Mouse (Mus musculus): ENCODE results near the gene Olfr781. TPM values are rescaled to one million over a fixed set of nuclear protein-coding genes. Genes with fewer than 3 reads are reported as not detected.
"Not testable (repeated sequence)": the region's sequence is repeated elsewhere in the genome, so short reads cannot be mapped to it uniquely, and the experiment has no call there.

The Olfr781 gene
- not detected for total RNA-seq (2021)
- long read RNA-seq, experiment 1 = 0 reads
- long read RNA-seq, experiment 2 = 0 reads

DNA sequence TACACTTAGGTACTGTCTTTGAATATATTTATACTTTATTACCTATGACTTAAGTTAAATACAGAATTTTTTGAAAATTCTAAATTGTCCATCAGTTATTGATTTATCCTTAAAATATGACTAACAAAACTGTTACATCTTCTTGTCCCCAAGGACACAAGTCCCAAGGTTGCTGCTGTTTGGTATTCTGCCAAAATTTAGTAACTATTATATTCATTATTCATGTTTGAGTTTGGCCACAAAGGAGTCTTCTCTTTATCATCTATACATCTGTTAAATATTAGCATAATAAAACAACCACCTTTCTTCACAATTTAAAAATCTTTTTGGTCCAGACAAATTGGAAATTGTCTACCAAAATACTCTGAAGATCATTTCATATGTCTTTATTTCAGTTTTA lies at the start of gene Olfr781:
Gene Olfr781, plus strand, starts transcription at position 301 of the 400 bp plus-strand sequence.
- intact Hi-C loops (cut with DNase I) = no loop called here
- no peak for DNase-seq
- Histone ChIP-seq H3K27ac (no peak within 1 kb of the TSS), H3K4me3 (no peak within 1 kb of the TSS)
- no peak for TF ChIP-seq CTCF (IDR thresholded peaks at IDR 0.05)

DNA sequence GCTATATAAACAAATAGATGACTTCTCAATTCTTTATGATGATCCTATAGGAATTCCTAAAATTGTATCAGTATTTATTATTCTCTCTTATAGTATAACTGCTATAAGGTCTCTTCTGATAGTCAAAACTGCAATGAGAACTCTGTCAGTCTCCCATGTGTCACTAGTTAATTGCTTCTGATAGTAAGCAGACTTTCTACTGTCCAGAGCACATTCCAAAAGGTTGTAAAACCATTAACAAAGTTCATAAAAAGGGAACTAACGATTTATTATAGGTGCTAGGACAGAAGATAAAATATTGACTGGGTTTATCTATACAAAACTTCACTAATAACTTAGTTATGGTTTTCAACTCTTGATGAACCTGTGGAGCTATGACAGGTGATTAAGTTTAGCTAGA lies 15.7 kb upstream of the Olfr781 start:
- intact Hi-C loops (cut with DNase I); H3K4me3 ChIP-seq; H3K27ac ChIP-seq; DNase-seq: not testable (repeated sequence)

DNA sequence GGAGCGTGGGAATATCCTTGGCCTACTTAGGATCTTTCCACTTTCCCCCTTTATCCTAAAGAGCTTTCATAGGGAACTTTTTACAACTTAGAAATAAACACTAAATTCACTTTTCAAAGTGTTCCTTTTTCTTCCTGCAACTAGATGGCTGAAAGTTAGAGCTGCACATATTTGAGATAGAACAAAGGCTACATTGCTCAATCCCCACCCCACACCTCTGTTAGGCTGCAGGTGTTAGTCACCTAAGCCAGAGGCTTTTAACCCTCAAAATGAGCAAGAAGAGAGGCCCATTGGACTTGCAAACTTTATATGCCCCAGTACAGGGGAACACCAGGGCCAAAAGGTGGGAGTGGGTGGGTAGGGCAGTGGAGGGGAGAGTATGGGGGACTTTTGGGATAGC lies 15.1 kb upstream of the Olfr781 start:
- H3K27ac ChIP-seq; DNase-seq; intact Hi-C loops (cut with DNase I); H3K4me3 ChIP-seq: not testable (repeated sequence)

DNA sequence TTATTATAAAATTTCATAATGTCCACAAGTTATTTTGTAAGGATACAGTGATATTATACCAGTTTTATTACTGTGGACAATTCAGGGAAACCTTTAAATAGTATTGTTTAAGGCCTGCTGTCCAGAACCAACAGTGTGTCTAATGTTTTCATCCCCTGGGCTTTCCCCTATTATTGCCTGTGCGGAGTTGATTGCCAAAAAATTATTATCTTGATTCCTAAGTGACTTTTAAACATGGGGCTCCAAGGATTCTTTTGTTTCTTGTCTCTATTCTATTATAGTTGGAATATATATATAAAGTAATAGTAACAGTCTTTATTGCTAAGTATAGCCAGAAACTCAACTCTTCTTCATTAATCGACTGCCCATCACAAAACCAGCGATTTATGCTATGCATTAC lies 10.8 kb upstream of the Olfr781 start, which contains the start of gene Olfr780:
Gene Olfr780, plus strand, starts transcription at position 301 of the 400 bp plus-strand sequence.
- H3K4me3 ChIP-seq = no peak within 1 kb of the TSS
- no peak within 1 kb of the TSS for H3K27ac ChIP-seq
- no peak for DNase-seq
- intact Hi-C loops (cut with DNase I) = no loop called here
- TF ChIP-seq CTCF (IDR thresholded peaks at IDR 0.05) = no peak

DNA sequence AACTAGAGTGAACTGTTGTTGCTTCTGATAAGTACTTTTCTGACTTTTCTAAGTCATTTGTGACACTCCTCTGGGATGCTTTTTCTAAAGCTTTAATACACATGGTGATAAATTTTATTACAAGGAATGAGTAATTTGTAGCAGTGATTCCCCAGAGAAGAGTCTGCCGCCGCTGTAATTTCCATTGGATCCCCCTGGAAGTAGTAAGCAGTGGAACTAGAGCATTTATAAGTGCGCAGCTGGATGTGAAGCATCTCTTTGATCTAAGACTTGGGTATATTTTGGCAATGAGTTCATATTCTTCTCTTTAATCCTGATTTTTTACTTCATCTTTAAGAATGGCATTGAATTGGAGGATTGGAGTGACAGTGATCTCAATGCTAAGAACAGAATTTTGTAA lies 19.9 kb downstream of the Olfr781 start, which contains the start of gene Olfr782:
Gene Olfr782, plus strand, starts transcription at position 301 of the 400 bp plus-strand sequence.
- no peak for DNase-seq
- no peak within 1 kb of the TSS for H3K27ac ChIP-seq
- no peak within 1 kb of the TSS for H3K4me3 ChIP-seq
- TF ChIP-seq CTCF (IDR thresholded peaks at IDR 0.05) = no peak
- intact Hi-C loops (cut with DNase I) = no loop called here

DNA sequence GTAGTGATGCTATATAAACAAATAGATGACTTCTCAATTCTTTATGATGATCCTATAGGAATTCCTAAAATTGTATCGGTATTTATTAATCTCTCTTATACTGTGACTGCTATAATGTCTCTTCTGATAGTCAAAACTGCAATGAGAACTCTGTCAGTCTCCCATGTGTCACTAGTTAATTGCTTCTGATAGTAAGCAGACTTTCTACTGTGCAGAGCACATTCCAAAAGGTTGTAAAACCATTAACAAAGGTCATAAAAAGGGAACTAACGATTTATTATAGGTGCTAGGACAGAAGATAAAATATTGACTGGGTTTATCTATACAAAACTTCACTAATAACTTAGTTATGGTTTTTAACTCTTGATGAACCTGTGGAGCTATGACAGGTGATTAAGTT lies 23.8 kb downstream of the Olfr781 start:
- H3K4me3 ChIP-seq; intact Hi-C loops (cut with DNase I): not testable (repeated sequence)

DNA sequence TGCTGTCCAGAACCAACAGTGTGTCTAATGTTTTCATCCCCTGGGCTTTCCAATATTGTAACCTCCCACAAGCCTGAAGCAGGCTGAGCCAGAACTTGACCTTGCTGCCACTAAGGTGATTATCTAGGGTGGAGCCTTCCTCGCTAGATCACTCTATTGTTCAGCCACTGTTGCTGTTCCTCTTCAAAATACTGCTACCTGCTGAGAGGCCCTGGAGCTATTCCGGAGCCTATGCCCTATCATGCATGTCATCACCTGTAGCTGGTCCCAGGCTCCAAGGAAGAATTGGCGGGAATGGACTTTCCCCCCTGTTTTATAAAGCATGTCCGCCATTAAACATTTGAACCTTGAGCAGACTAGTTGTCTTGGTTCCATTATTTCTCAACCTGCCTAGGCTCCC lies 27.8 kb downstream of the Olfr781 start:
- intact Hi-C loops (cut with DNase I); DNase-seq; H3K4me3 ChIP-seq; H3K27ac ChIP-seq: not testable (repeated sequence)

More for the DNA sequence above, 23.8 kb downstream of the Olfr781 start:
- DNase-seq, H3K27ac ChIP-seq: not testable (repeated sequence)

DNA sequence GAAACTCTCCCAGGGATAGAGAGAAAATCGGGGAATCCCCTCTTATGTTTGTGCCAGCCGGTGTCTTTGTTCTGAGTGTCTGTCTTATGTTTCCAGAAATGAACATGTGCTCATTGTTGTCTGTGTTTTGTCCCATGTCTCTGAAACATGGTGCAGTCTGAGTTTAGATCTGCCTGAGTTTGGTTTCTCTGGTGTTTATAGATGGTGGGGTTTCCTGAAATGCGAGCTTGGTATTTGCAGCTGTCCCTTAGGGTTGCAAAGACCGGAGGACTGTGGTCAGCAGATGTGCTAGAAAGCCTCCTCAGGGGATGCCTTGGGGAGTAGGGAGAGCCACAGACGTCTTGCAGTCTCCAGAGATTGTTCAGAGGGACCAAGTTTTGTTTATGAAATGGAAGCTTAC lies 28.7 kb downstream of the Olfr781 start:
- TF ChIP-seq CTCF (IDR thresholded peaks at IDR 0.05) = no peak
- intact Hi-C loops (cut with DNase I) = no loop called here
- no peak overlapping the region for H3K4me3 ChIP-seq
- H3K27ac ChIP-seq = no peak overlapping the region
- DNase-seq = no peak

DNA sequence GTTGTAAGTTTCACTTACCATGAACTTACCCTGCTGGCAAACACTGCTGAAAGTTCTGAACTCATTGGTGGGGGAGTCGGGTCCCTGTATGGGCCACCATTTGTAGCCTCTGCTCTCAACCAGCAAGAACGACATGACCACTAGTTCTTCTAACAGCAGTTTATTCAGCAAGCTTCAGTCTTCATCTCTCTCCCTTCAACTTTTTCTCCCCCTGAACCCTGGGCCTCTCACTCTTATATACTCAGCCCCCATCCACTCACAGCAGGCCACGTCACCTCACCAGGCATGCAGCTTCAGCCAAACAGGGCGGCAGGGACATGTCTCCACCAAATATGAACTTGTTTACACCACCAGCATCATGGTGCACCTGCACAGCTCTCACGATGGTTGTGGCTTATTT lies 45.4 kb downstream of the Olfr781 start:
- H3K4me3 ChIP-seq; intact Hi-C loops (cut with DNase I); DNase-seq; H3K27ac ChIP-seq: not testable (repeated sequence)

Other genes starting within 250 kb of the Olfr781 start
- not detected for gene Olfr767, start 245.9 kb upstream of the Olfr781 start, total RNA-seq (2021)
- gene Olfr768, start 229.5 kb upstream of the Olfr781 start, total RNA-seq (2021) = not detected
- not detected for gene Olfr769, start 211.0 kb upstream of the Olfr781 start, total RNA-seq (2021)
- gene Olfr770, start 189.9 kb upstream of the Olfr781 start, total RNA-seq (2021) = not detected
- not detected for gene Olfr771, start 164.1 kb upstream of the Olfr781 start, total RNA-seq (2021)
- not detected for gene Olfr772, start 150.9 kb upstream of the Olfr781 start, total RNA-seq (2021)
- not detected for gene Olfr773, start 141.4 kb upstream of the Olfr781 start, total RNA-seq (2021)
- not detected for gene Olfr774, start 92.7 kb upstream of the Olfr781 start, total RNA-seq (2021)
- gene Olfr775, start 80.4 kb upstream of the Olfr781 start, total RNA-seq (2021) = not detected
- gene Olfr776, start 69.7 kb upstream of the Olfr781 start, total RNA-seq (2021) = not detected
- not detected for gene Olfr777, start 57.4 kb upstream of the Olfr781 start, total RNA-seq (2021)
- not detected for gene Olfr780, start 10.7 kb upstream of the Olfr781 start, total RNA-seq (2021)
- not detected for gene Olfr782, start 20.0 kb downstream of the Olfr781 start, total RNA-seq (2021)
- not detected for gene Olfr784, start 55.2 kb downstream of the Olfr781 start, total RNA-seq (2021)
- gene Olfr785, start 76.6 kb downstream of the Olfr781 start, total RNA-seq (2021) = not detected
- gene Olfr786, start 98.5 kb downstream of the Olfr781 start, total RNA-seq (2021) = not detected
- not detected for gene Olfr787, start 133.0 kb downstream of the Olfr781 start, total RNA-seq (2021)
- not detected for gene Olfr788, start 142.1 kb downstream of the Olfr781 start, total RNA-seq (2021)
- not detected for gene Olfr789, start 155.9 kb downstream of the Olfr781 start, total RNA-seq (2021)
- not detected for gene Olfr790, start 169.6 kb downstream of the Olfr781 start, total RNA-seq (2021)
- not detected for gene Olfr791, start 192.9 kb downstream of the Olfr781 start, total RNA-seq (2021)
- not detected for gene Olfr792, start 210.3 kb downstream of the Olfr781 start, total RNA-seq (2021)
- not detected for gene Olfr794, start 238.8 kb downstream of the Olfr781 start, total RNA-seq (2021)

All from gastrocnemius, adult 2 months (tissue).